Mouse (Mus musculus): ENCODE measurements at regions not wholly inside any gene's neighbourhood (a gene's known extent, or its start where the extent isn't known, plus 50 kb on each side); places are given as distances from the start of the nearest gene placed in this dataset.

DNA sequence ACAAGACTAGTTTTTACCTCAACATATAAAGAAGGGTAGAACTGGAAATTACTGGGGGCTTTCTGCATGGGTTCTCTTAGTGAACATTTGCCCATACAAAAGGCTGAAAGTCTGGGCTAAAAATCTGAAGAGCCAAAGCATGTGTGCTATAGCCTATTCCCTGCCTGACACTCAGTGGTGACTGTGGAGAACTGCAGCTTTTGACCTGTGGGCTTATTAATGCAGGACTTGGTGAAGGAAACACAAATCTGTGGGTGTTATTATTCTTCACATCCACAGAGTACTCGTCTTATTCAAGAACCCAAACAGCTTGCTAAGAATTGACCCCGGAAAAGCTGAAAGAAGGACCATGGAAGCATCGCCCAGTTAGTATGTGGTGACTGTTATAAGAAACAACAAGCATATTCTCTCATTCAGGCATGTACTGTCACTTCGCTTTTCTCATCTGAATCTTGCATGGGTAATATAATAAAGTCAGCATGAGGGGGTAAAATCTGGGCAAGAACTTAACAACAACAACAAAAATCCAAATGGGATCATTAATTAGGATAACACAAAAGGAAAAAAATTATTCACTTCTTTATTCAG is 77.2 kb upstream of the Cypt12 start:
- DNase-seq (ENCODE audit: low spot score in 2 of 2) = peak; percentile 36 to 40
- intact Hi-C loops (cut with DNase I) = loop anchor here (2.0 kb wide), 1 partner anchor 36 kb away; no protein-coding TSS in a partner anchor

DNA sequence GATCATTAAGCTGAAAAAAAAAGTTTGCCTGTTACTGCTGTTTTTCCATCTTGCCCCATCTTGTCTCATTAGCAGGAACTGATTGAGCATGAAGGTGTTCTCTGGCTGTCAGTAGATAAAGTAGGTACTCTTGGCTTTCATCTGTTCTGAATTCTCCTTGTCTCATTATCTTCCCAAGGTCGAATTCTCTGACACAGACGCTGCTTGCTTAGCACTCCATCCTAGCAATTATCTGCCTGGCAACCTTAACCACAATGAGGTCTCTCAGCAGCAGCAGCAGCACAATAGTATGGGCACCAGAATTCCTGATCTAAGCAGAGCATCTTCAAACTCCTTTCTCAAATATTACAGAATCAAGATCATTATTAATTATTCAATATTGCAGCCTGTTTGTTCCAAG is 52.3 kb upstream of the Cypt12 start:
- no peak for DNase-seq (ENCODE audit: low spot score in 2 of 2)
- intact Hi-C loops (cut with DNase I) = no loop called here

DNA sequence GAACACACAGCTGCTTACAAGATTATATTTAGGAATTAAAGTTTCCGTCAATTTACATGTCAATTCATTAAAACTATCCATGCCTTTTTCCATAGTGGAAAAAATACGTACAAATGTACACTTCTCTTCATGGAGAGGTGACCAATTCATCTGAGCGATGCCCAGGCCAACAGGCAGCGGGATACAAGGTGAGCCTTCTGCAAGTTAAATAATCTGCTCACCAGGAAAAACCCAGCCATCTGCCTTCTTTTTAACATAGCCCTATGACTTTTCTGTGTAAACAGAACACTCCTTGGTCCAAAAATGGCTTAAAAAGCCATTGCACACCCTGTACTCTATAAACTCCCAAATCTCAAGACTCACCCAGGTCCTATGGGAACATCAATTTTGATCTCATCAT is 51.5 kb upstream of the Cypt12 start:
- no peak for DNase-seq (ENCODE audit: low spot score in 2 of 2)
- intact Hi-C loops (cut with DNase I) = no loop called here

Small RNAs in the stretch of these regions (microRNA-seq; reads per million reads assigned to microRNA genes)
- 2.9 to 4.0 reads per million in 2 experiments for gene Mir124a-2
